Mouse (Mus musculus): ENCODE data around the gene Pth2.

GRCm38 (mm10) chr7:45174567-45175280, 6.1 kb upstream of the Pth2 start:
- no peak for TF ChIP-seq TAL1 (IDR thresholded peaks at IDR 0.05; ENCODE audit: low read length)
- no peak for TF ChIP-seq GATA1 (IDR thresholded peaks at IDR 0.05; ENCODE audit: low read length)
